Mouse (Mus musculus) lung, postnatal 14 days (tissue): ENCODE data around the gene Tenm2.

Experiments used
- DNase-seq: peaks from one replicate; pipeline ENCODE4 v3.0.0; 2021

Gene Tenm2

GRCm38 (mm10) chr11:36686253-36686652 is 549.5 kb downstream of the Tenm2 start:
- no peak for DNase-seq

- DNase-seq = no peak
Measured at GRCm38 (mm10) chr11:36679361-36679760, 556.4 kb downstream of the Tenm2 start.

- DNase-seq = no peak
Measured at GRCm38 (mm10) chr11:36678542-36678941, 557.2 kb downstream of the Tenm2 start.

- no peak for DNase-seq
Measured at GRCm38 (mm10) chr11:36678057-36678396, 557.7 kb downstream of the Tenm2 start.

- DNase-seq = no peak
Measured at GRCm38 (mm10) chr11:36677321-36678056, 558.3 kb downstream of the Tenm2 start.

GRCm38 (mm10) chr11:36676446-36677284 is 559.1 kb downstream of the Tenm2 start:
- no peak for DNase-seq

- DNase-seq = no peak
Measured at GRCm38 (mm10) chr11:36674902-36675422, 560.8 kb downstream of the Tenm2 start.

- DNase-seq = no peak
Measured at GRCm38 (mm10) chr11:36674141-36674540, 561.6 kb downstream of the Tenm2 start.

GRCm38 (mm10) chr11:36671196-36671595 is 564.6 kb downstream of the Tenm2 start:
- no peak for DNase-seq

- DNase-seq = no peak
Measured at GRCm38 (mm10) chr11:36664026-36664425, 571.7 kb downstream of the Tenm2 start.

- DNase-seq = no peak
Measured at GRCm38 (mm10) chr11:36663571-36663970, 572.2 kb downstream of the Tenm2 start.

- no peak for DNase-seq
Measured at GRCm38 (mm10) chr11:36653656-36654323, 582.0 kb downstream of the Tenm2 start.

GRCm38 (mm10) chr11:36647179-36647578 is 588.6 kb downstream of the Tenm2 start:
- DNase-seq = no peak

GRCm38 (mm10) chr11:36635082-36635481 is 600.7 kb downstream of the Tenm2 start:
- no peak for DNase-seq

GRCm38 (mm10) chr11:36632201-36632600 is 603.6 kb downstream of the Tenm2 start:
- DNase-seq = no peak

GRCm38 (mm10) chr11:36613807-36614206 is 622.0 kb downstream of the Tenm2 start:
- DNase-seq = no peak

GRCm38 (mm10) chr11:36604815-36605382 is 630.9 kb downstream of the Tenm2 start:
- DNase-seq = no peak

GRCm38 (mm10) chr11:36604272-36604671 is 631.5 kb downstream of the Tenm2 start:
- DNase-seq = no peak

GRCm38 (mm10) chr11:36592471-36592870 is 643.3 kb downstream of the Tenm2 start:
- no peak for DNase-seq

GRCm38 (mm10) chr11:36566146-36566545 is 669.6 kb downstream of the Tenm2 start:
- DNase-seq = no peak

GRCm38 (mm10) chr11:36562851-36563250 is 672.9 kb downstream of the Tenm2 start:
- DNase-seq = no peak

GRCm38 (mm10) chr11:36560785-36561548 is 674.8 kb downstream of the Tenm2 start:
- no peak for DNase-seq
